Mouse (Mus musculus) layer of hippocampus, postnatal 36 days (tissue): ENCODE results near the gene Emcn. TPM values are rescaled to one million over a fixed set of nuclear protein-coding genes. Genes with fewer than 3 reads are reported as not detected.

Experiments
- DNase-seq, 2 experiments: peaks; one replicate each; pipeline ENCODE4 v3.0.0; 2022
- total RNA-seq, 2 experiments: library from RNA; stranded (reverse); gene quantifications; 2 replicates each; pipeline ENCODE4 v1.2.3; 2021

The Emcn gene
- total RNA-seq = 1 to 10 TPM; 5.6 to 7.0 TPM

- DNase-seq = no peak
These were observed at the start of gene Emcn for GRCm38 (mm10) chr3:137340938-137341337. Emcn (plus strand) TSS chr3:137341067.

- DNase-seq = no peak
These were observed 47.7 kb upstream of the Emcn start for GRCm38 (mm10) chr3:137293174-137293591.

GRCm38 (mm10) chr3:137298230-137298629 is 42.6 kb upstream of the Emcn start:
- no peak for DNase-seq

- no peak for DNase-seq
These were observed 40.7 kb upstream of the Emcn start for GRCm38 (mm10) chr3:137300210-137300609.

- DNase-seq = no peak
These were observed 39.7 kb upstream of the Emcn start for GRCm38 (mm10) chr3:137301195-137301594.

GRCm38 (mm10) chr3:137302804-137303203 is 38.1 kb upstream of the Emcn start:
- DNase-seq = no peak

- DNase-seq = no peak
These were observed 30.9 kb upstream of the Emcn start for GRCm38 (mm10) chr3:137309959-137310358.

- DNase-seq = no peak
These were observed 28.3 kb upstream of the Emcn start for GRCm38 (mm10) chr3:137312540-137312939.

- no peak for DNase-seq
These were observed 27.0 kb upstream of the Emcn start for GRCm38 (mm10) chr3:137313775-137314362.

- no peak for DNase-seq
These were observed 22.5 kb upstream of the Emcn start for GRCm38 (mm10) chr3:137318371-137318770.

- no peak for DNase-seq
These were observed 20.9 kb upstream of the Emcn start for GRCm38 (mm10) chr3:137319950-137320349.

- DNase-seq = peak in 1 of 2 experiments; percentile 4
These were observed 18.6 kb upstream of the Emcn start for GRCm38 (mm10) chr3:137322304-137322703.

- DNase-seq = no peak
These were observed 11.0 kb upstream of the Emcn start for GRCm38 (mm10) chr3:137329898-137330297.

GRCm38 (mm10) chr3:137330950-137331349 is 9.9 kb upstream of the Emcn start:
- no peak for DNase-seq

- DNase-seq = no peak
These were observed 8.3 kb upstream of the Emcn start for GRCm38 (mm10) chr3:137332531-137332930.

GRCm38 (mm10) chr3:137335957-137336356 is 4.9 kb upstream of the Emcn start:
- peak in 1 of 2 experiments; percentile 12 for DNase-seq

GRCm38 (mm10) chr3:137343446-137343845 is 2.6 kb downstream of the Emcn start:
- DNase-seq = no peak

GRCm38 (mm10) chr3:137351882-137352281 is 11.0 kb downstream of the Emcn start:
- DNase-seq = no peak

GRCm38 (mm10) chr3:137356697-137357096 is 15.8 kb downstream of the Emcn start:
- DNase-seq = no peak

- no peak for DNase-seq
These were observed 26.4 kb downstream of the Emcn start for GRCm38 (mm10) chr3:137367123-137367825.

- DNase-seq = peak; percentile 15 to 41
These were observed 27.0 kb downstream of the Emcn start for GRCm38 (mm10) chr3:137367826-137368325.

GRCm38 (mm10) chr3:137372854-137373253 is 32.0 kb downstream of the Emcn start:
- no peak for DNase-seq

- DNase-seq = peak in 1 of 2 experiments; percentile 33
These were observed 41.4 kb downstream of the Emcn start for GRCm38 (mm10) chr3:137382311-137382710.

- DNase-seq = no peak
These were observed 54.7 kb downstream of the Emcn start for GRCm38 (mm10) chr3:137395588-137395987.
